Mouse (Mus musculus) left cerebral cortex, adult 8-10 months (tissue): ENCODE measurements at regions not wholly inside any gene's neighbourhood (a gene's known extent, or its start where the extent isn't known, plus 50 kb on each side); places are given as distances from the start of the nearest gene placed in this dataset.

Experiments used
- microRNA-seq, 2 experiments: library from miRNA; unstranded; fragments of <30 nt; microRNA quantifications; one replicate each; pipeline ENCODE4 v1.2.0; 2022

Small RNA genes lying in the stretch of these regions (microRNA-seq; reads per million reads assigned to microRNA genes)
- gene Gm23659, result 0 reads per million in 2 experiments
